Mouse (Mus musculus) G1E (cell line): ENCODE results near the gene Ilvbl. TPM values are rescaled to one million over a fixed set of nuclear protein-coding genes. Genes with fewer than 3 reads are reported as not detected.

Source experiments
- ATAC-seq: 2 replicates; pipeline ENCODE4 v1.8.0; 2016; ENCODE audit warnings: mild to moderate bottlenecking; ENCODE audit not compliant: insufficient number of reproducible peaks, poor library complexity, low FRiP score, severe bottlenecking; ENCODE audit errors: extremely low read depth
- DNase-seq: peaks from one replicate; pipeline ENCODE4 v3.0.0; 2012; ENCODE audit warnings: low spot score
- H3K27me3 ChIP-seq: 2 replicates; pipeline ENCODE4 v1.6.1; 2012; ENCODE audit warnings: mild to moderate bottlenecking, low read length, inconsistent platforms; ENCODE audit not compliant: insufficient read depth
- H3K36me3 ChIP-seq: replicated peaks from 2 replicates; pipeline ENCODE3; 2012; ENCODE audit warnings: mild to moderate bottlenecking, inconsistent platforms
- H3K4me1 ChIP-seq: 2 replicates; pipeline ENCODE4 v1.6.1; 2012; ENCODE audit warnings: low read depth, low read length, inconsistent platforms, mixed read lengths; ENCODE audit not compliant: insufficient read depth
- H3K4me3 ChIP-seq: 2 replicates; pipeline ENCODE4 v1.5.1; 2012; ENCODE audit warnings: low read depth, mild to moderate bottlenecking, inconsistent platforms, low read length, moderate library complexity, mixed read lengths
- H3K9me3 ChIP-seq: replicated peaks from 2 replicates; pipeline ENCODE4 v1.6.1; 2012; ENCODE audit warnings: inconsistent platforms
- CTCF ChIP-seq: IDR thresholded peaks from 2 replicates; pipeline ENCODE4 v1.5.1; 2012; ENCODE audit warnings: low read depth, low read length, inconsistent platforms, mixed read lengths
- GATA1 ChIP-seq: IDR thresholded peaks from 2 replicates; pipeline ENCODE4 v1.6.1; 2012; ENCODE audit warnings: borderline replicate concordance, low read length, inconsistent platforms, mixed read lengths
- GATA2 ChIP-seq: IDR thresholded peaks from 2 replicates; pipeline ENCODE4 v1.6.1; 2012; ENCODE audit warnings: low read depth, low read length, inconsistent platforms, borderline replicate concordance
- POLR2AphosphoS5 ChIP-seq: IDR thresholded peaks from 2 replicates; pipeline ENCODE4 v1.6.1; 2012; ENCODE audit warnings: low read depth, low read length, inconsistent platforms; ENCODE audit not compliant: insufficient replicate concordance
- TAL1 ChIP-seq: conservative IDR thresholded peaks from 2 replicates; pipeline ENCODE4 v1.6.1; 2012; ENCODE audit warnings: low read depth, low read length, inconsistent platforms, mixed read lengths
- polyA plus RNA-seq: library from polyadenylated mRNA; stranded (reverse); fragments of >175 nt; gene quantifications from 2 replicates; pipeline ENCODE4 v1.2.3, GENCODE M21; 2012
- total RNA-seq, 2 experiments: library from RNA; stranded (forward) in 1 of 2; stranded (reverse) in 1 of 2; fragments of 200-1000 nt in 1 of 2; fragments of >200 nt in 1 of 2; fragmentation: Nextera tagmentation in 1 of 2; gene quantifications; 2 replicates each; pipeline ENCODE4 v1.2.3; 2014 to 2017

Gene Ilvbl
- total and polyA plus RNA-seq, 3 experiments, result 6.2 to 10.2 (median 7.7) TPM

DNA sequence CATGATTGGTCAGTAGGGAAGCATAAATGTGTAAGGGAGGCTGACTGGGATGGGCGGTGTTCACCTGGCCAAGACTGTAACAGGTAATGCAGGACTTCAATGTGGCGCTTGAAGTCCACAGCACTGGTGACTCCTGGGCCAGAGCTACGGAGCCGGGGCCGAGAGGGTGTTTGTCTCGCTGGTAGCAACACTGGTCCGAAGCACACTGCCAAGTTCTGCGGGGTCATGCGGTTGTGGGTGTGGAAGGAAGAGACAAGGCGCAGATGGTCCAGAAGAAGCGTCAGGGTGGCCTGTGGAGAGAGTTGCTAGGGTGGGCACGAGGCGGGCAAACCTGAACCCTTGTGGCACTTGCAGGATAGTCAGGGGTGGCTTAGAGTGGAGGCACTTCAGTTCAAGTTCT is 11.9 kb downstream of the Ilvbl start:
- H3K36me3 ChIP-seq, result peaks cover 46% of the 10 kb centered on the region
- ATAC-seq, result no peak
- TF ChIP-seq TAL1 (no peak), POLR2AphosphoS5 (no peak), CTCF (no peak), GATA1 (no peak), GATA2 (no peak)

DNA sequence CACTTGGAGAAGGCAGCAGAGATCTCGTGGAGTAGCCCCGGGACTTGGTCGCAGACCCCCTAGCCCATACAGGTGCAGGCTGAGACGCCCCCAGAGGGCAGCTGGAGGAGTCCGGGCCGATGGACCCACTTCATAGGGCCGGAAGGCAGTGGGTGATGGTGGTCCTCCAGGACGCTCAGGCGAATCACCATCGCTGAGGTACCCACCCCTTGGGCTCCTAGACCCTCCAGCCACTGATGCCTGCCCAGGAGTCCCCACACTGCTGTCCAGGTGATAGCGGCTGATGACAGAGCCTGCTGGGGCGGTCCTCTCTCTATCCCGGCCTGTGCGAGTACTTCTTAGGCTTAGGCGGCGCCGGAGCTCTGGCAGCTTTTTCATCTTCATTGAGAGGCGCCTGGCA is 15.1 kb downstream of the Ilvbl start:
- DNase-seq (no peak), ATAC-seq (no peak)
- no peak for TF ChIP-seq POLR2AphosphoS5
- no peak for TF ChIP-seq GATA1
- no peak for TF ChIP-seq CTCF
- TF ChIP-seq GATA2, result no peak
- no peak for TF ChIP-seq TAL1
- no peak overlapping the region for H3K4me3 ChIP-seq
- peaks cover 14% of the 10 kb centered on the region for H3K36me3 ChIP-seq
- H3K27me3 ChIP-seq, result peaks cover 10% of the 10 kb centered on the region; the same call in 1 of the 2 replicates
- no peaks in the 10 kb centered on the region for H3K4me1 ChIP-seq
- H3K9me3 ChIP-seq, result no peaks in the 10 kb centered on the region

More for the DNA sequence above, 11.9 kb downstream of the Ilvbl start:
- no peaks in the 10 kb centered on the region for H3K4me1 ChIP-seq
- DNase-seq, result no peak
- H3K27me3 ChIP-seq, result peaks cover 7% of the 10 kb centered on the region; the same call in 1 of the 2 replicates
- H3K9me3 ChIP-seq, result no peaks in the 10 kb centered on the region
- no peak overlapping the region for H3K4me3 ChIP-seq

DNA sequence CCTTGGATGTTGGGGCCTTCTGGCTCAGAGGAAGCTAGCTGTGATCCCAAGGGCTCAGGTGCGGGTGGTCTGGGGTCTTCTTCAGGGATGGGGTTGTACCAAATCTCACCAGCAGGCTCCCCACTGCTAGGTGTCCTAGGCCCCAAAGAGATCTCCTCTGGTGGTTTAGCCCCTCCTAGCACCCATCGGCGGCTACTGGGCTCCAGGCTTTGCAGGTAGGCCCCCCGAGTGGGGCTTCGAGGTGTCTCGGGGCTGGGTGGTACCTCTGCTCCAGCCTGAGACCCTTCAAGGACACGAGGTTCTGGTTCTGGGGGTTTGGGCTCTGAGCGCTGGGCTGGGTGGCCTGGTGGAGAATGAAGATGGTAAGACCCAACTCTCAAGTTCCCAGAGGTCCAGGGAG is 15.8 kb downstream of the Ilvbl start:
- no peak for DNase-seq
- peaks cover 8% of the 10 kb centered on the region for H3K36me3 ChIP-seq
- TF ChIP-seq GATA1 (no peak), POLR2AphosphoS5 (no peak), CTCF (no peak), GATA2 (no peak), TAL1 (no peak)
- no peaks in the 10 kb centered on the region for H3K9me3 ChIP-seq
- peaks cover 10% of the 10 kb centered on the region; the same call in 1 of the 2 replicates for H3K27me3 ChIP-seq
- no peak for ATAC-seq
- H3K4me1 ChIP-seq, result no peaks in the 10 kb centered on the region
- no peak overlapping the region for H3K4me3 ChIP-seq

DNA sequence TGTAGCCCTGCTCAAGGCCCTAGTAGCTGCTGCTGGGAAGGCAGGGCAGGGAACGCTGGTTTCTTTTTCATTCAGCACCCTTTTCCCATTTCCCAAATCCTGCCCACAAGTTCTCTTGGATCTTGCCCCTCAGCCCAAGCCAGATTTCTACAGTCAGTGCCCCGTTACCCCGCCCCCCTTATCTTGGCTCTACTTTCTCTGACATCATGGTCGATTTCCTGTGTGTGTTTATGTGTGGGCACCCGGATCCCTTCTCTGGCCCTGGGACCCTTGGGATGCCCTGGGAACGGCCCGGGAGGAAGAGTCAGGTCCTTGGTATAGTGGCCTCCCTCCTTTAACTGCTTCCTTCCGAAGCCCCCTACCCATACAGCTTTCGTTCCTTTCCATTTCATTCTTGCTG is 16.6 kb downstream of the Ilvbl start:
- DNase-seq, result no peak
- Histone ChIP-seq H3K27me3 (peaks cover 10% of the 10 kb centered on the region; the same call in 1 of the 2 replicates), H3K4me1 (no peaks in the 10 kb centered on the region), H3K4me3 (no peak overlapping the region), H3K36me3 (no peaks in the 10 kb centered on the region), H3K9me3 (no peaks in the 10 kb centered on the region)
- no peak for ATAC-seq
- TF ChIP-seq CTCF (no peak), GATA2 (no peak), POLR2AphosphoS5 (no peak), TAL1 (no peak), GATA1 (no peak)

DNA sequence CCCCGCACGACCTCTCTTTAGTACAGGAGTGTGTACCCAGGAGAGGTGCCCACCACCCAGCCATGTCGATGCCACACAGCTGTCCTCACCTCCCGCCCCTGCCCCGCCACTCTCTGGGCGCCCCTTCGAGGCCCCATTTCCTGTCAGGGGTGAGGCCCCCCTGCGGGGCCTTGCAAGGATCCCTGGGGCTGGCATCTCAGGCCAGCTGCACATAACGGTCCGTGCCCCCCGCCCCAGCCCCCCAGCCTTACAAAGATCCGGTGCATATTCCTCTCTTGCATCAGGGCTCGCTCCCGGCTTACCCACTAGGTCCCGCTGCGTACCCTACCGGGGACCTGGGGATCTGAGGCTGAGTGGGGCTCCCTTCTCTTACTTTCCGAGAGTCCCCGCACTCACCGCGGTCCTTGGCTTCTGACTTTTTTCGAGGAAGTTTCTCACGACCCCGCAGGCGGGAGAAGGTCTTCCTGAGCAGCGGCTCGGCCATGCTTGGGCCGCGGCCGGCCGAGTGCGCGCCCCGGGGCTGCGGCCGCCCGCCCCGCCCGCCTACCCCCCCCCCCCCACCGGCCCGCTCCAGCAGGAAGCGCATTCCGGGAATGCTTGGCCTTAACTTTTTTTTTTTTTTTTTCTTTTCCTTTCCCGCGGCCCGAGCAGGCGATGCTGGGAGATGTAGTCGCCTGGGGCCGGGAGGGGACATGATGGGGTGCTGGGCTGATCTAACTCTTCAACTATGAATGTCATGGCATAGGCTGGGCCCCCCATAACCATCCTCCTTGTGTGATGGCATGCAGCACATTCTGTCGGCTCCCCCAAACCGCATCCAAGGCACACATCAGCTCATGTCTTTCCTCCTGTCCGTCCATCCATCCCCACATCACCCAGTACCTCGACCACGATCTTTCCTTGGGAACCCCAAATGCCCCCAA is 17.5 kb downstream of the Ilvbl start, which contains the start of gene Syde1:
Gene Syde1, minus strand, starts transcription at position 559 of the 923 bp plus-strand sequence.
- no peaks in the 10 kb centered on the region for H3K4me1 ChIP-seq
- H3K9me3 ChIP-seq, result no peaks in the 10 kb centered on the region
- DNase-seq, result no peak
- TF ChIP-seq TAL1, result no peak
- TF ChIP-seq GATA1, result no peak
- no peak for TF ChIP-seq GATA2
- no peak for TF ChIP-seq POLR2AphosphoS5
- TF ChIP-seq CTCF, result no peak
- no peak for ATAC-seq
- H3K36me3 ChIP-seq, result no peaks in the 10 kb centered on the region
- peaks cover 10% of the 10 kb centered on the region; the same call in 1 of the 2 replicates for H3K27me3 ChIP-seq
- H3K4me3 ChIP-seq, result no peak within 1 kb of the TSS

DNA sequence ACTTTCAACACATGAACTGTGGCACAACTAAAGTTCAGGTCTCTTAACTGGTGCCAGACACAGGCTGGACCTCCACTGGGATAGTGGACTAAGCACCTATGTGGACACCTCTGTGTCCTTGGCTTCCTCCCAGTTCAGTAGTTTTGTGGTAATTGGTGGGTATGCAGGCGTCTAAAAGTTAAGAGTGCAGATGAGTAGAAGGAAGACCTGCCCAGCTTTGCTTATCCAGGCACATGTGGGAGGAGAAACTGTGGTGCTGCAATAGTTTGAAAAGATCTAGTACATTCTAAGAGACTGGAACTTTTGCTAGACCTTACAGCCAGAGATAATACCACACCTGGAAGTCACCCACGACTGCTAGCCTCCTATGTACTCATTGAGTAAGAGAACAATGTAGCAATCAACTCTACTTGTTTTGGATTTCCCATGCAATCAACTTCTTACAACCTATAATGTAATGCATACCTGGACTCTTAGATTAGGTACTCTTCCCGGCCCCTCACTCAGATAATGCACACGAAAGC is 18.8 kb downstream of the Ilvbl start:
- DNase-seq (no peak), ATAC-seq (no peak)
- Histone ChIP-seq H3K4me3 (no peak overlapping the region), H3K4me1 (no peaks in the 10 kb centered on the region), H3K9me3 (no peaks in the 10 kb centered on the region), H3K36me3 (no peaks in the 10 kb centered on the region), H3K27me3 (peaks cover 10% of the 10 kb centered on the region; the same call in 1 of the 2 replicates)
- TF ChIP-seq GATA1 (no peak), POLR2AphosphoS5 (no peak), GATA2 (no peak), CTCF (no peak), TAL1 (no peak)
